Mouse (Mus musculus) neural tube, embryonic 14.5 days (tissue): ENCODE measurements around the gene Ifna12. TPM values are rescaled to one million over a fixed set of nuclear protein-coding genes. Genes with fewer than 3 reads are reported as not detected.

Source experiments
- ATAC-seq: fragments of 200-750 bp; cut with Nextera tagmentation; 2 replicates; pipeline ENCODE4 v1.8.0; 2017; ENCODE audit warnings: low read depth, mild to moderate bottlenecking, moderate TSS enrichment, moderate library complexity
- H3K27ac ChIP-seq: fragments of 300-500 bp; sonication (generic); 2 replicates; pipeline ENCODE4 v1.5.1; 2014; ENCODE audit warnings: low read depth, mild to moderate bottlenecking, control low read depth, low read length, moderate library complexity, mixed read lengths
- H3K27me3 ChIP-seq: fragments of 300-500 bp; sonication (generic); 2 replicates; pipeline ENCODE4 v1.6.1; 2014; ENCODE audit warnings: low read length; ENCODE audit not compliant: control insufficient read depth, insufficient read depth
- H3K36me3 ChIP-seq: fragments of 300-500 bp; sonication (generic); 2 replicates; pipeline ENCODE4 v1.6.1; 2014; ENCODE audit warnings: low read length, mixed read lengths; ENCODE audit not compliant: control insufficient read depth, insufficient read depth
- H3K4me1 ChIP-seq: fragments of 300-500 bp; sonication (generic); 2 replicates; pipeline ENCODE4 v1.6.1; 2014; ENCODE audit warnings: low read length; ENCODE audit not compliant: control insufficient read depth, insufficient read depth
- H3K4me2 ChIP-seq: fragments of 300-500 bp; sonication (generic); 2 replicates; pipeline ENCODE4 v1.6.1; 2014; ENCODE audit warnings: mild to moderate bottlenecking, low read depth, low read length, control low read depth
- H3K4me3 ChIP-seq: fragments of 300-500 bp; sonication (generic); 2 replicates; pipeline ENCODE4 v1.5.1; 2014; ENCODE audit warnings: low read depth, low read length, control low read depth, mixed read lengths
- H3K9ac ChIP-seq: fragments of 300-500 bp; sonication (generic); replicated peaks from 2 replicates; pipeline ENCODE4 v1.6.1; 2014; ENCODE audit warnings: low read depth, mild to moderate bottlenecking, control low read depth, low read length, mixed read lengths
- H3K9me3 ChIP-seq: fragments of 300-500 bp; sonication (generic); 2 replicates; pipeline ENCODE4 v1.6.1; 2016; ENCODE audit warnings: low read length; ENCODE audit not compliant: control insufficient read depth
- WGBS: fragments of 180-500 bp; shearing (Covaris S2); extraction: QIAGEN DNeasy Blood & Tissue Kit; methylation state at CpG from one replicate; pipeline ENCODE4 v1.1.7; 2014; 5-methylcytosine and 5-hydroxymethylcytosine counted together
- polyA plus RNA-seq: library from polyadenylated mRNA; unstranded; fragments of >200 nt; fragmentation: Nextera tagmentation; extraction: Ambion mirVana; gene quantifications from 2 replicates; pipeline ENCODE4 v1.2.1, GENCODE M21; 2014

Gene Ifna12
- polyA plus RNA-seq = not detected in 2 replicates

- H3K36me3 ChIP-seq = no peaks in the 10 kb centered on the region
- H3K4me2 ChIP-seq = no peak within 1 kb of the TSS
- no peak within 1 kb of the TSS for H3K9ac ChIP-seq
- no peak within 1 kb of the TSS for H3K27ac ChIP-seq
- no peaks in the 10 kb centered on the region for H3K4me1 ChIP-seq
- H3K4me3 ChIP-seq = no peak within 1 kb of the TSS
- H3K9me3 ChIP-seq = no peaks in the 10 kb centered on the region
- no peak for ATAC-seq
- H3K27me3 ChIP-seq = no peaks in the 10 kb centered on the region
Observed at GRCm38 (mm10) chr4:88603276-88603675, at the start of gene Ifna12. TSS of gene Ifna12 (minus strand) at chr4:88603376.

DNA sequence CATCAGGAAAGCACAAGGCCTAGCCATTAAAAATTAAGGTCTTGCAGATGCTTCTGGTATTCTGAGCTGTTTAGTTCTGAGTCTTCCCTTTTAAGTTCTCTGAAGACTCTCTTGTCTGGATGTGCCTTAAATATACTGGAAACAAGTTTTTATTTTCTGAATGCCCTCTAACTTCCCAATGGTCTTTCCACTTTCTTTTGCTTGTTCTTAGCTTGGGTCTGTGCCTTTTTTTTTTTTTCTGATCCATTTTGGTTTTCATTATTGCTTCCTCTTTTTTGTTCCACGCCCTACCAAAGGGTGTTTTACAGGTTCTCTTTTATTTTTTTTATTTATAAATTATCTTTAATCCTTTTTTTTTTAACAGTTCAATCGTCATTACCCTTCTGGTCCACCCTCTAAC is 41.2 kb upstream of the Ifna12 start, which contains the start of gene Ifna13:
Gene Ifna13, minus strand, starts transcription at position 101 of the 400 bp plus-strand sequence.
- Histone ChIP-seq H3K4me3 (no peak within 1 kb of the TSS), H3K27ac (no peak within 1 kb of the TSS), H3K9me3 (no peaks in the 10 kb centered on the region), H3K27me3 (no peaks in the 10 kb centered on the region), H3K4me1 (no peaks in the 10 kb centered on the region), H3K36me3 (no peaks in the 10 kb centered on the region), H3K4me2 (no peak within 1 kb of the TSS), H3K9ac (no peak within 1 kb of the TSS)
- WGBS = 65% methylated on average over 2 of the region's 2 CpGs
- ATAC-seq = no peak

GRCm38 (mm10) chr4:88642526-88642925 is 39.4 kb upstream of the Ifna12 start:
- Histone ChIP-seq H3K4me2 (no peak overlapping the region), H3K36me3 (no peaks in the 10 kb centered on the region), H3K9me3 (no peaks in the 10 kb centered on the region), H3K4me1 (no peaks in the 10 kb centered on the region), H3K27me3 (no peaks in the 10 kb centered on the region), H3K27ac (no peak overlapping the region), H3K4me3 (no peak overlapping the region), H3K9ac (no peak overlapping the region)
- 40% methylated on average over 2 of the region's 2 CpGs for WGBS
- ATAC-seq = no peak

DNA sequence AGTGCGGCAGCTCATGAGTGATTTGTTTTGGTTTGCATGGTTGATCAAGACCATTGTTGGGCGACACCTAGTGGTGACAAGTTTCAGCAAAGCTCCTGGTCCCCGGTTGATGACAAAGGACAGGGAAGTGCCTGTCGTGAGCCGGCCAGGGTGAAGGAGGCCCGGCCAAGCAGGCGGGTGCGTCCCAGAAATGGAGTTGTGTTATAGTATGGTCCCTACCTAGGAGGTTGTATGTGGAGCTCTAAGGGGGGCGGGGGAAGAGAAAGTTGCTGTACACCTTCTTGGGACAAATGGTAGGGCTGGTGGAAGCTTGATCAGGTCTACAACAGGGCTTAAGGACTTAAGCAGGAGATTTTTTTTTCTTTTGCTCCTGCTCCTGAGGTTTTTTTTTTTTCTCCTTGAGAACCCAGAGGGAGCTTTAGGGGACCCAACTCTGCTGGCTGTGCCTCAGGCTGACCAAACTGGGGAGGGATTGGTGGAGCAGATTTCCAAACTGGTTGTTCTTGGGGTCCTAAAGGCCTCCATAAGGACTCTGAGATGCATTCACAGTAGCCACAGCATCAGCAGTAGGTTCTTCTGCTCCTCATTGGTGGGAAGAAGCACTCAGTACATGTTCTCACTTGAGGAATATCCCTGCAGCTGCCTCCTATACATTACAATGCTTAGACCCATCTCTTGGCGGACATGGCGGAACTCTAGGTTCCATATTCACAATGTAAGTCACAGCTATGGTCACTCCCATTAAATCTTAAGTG is 38.1 kb upstream of the Ifna12 start:
- no peak overlapping the region for H3K27ac ChIP-seq
- WGBS = 18% methylated on average over 11 of the region's 11 CpGs
- peak overlapping the region; percentile 35 for H3K4me2 ChIP-seq
- H3K27me3 ChIP-seq = no peaks in the 10 kb centered on the region
- no peaks in the 10 kb centered on the region for H3K36me3 ChIP-seq
- no peak overlapping the region for H3K9ac ChIP-seq
- ATAC-seq = peak; percentile 96
- peak overlapping the region; percentile 13; the same call in 1 of the 2 replicates for H3K4me3 ChIP-seq
- no peaks in the 10 kb centered on the region for H3K9me3 ChIP-seq
- H3K4me1 ChIP-seq = no peaks in the 10 kb centered on the region

- Histone ChIP-seq H3K4me2 (peak overlapping the region; percentile 35), H3K9ac (no peak overlapping the region), H3K4me3 (peak overlapping the region; percentile 13; the same call in 1 of the 2 replicates), H3K9me3 (no peaks in the 10 kb centered on the region), H3K36me3 (no peaks in the 10 kb centered on the region), H3K27ac (no peak overlapping the region), H3K27me3 (no peaks in the 10 kb centered on the region), H3K4me1 (no peaks in the 10 kb centered on the region)
- 63% methylated on average over 8 of the region's 8 CpGs for WGBS
- ATAC-seq = no peak
Observed at GRCm38 (mm10) chr4:88640704-88641076, 37.5 kb upstream of the Ifna12 start.

DNA sequence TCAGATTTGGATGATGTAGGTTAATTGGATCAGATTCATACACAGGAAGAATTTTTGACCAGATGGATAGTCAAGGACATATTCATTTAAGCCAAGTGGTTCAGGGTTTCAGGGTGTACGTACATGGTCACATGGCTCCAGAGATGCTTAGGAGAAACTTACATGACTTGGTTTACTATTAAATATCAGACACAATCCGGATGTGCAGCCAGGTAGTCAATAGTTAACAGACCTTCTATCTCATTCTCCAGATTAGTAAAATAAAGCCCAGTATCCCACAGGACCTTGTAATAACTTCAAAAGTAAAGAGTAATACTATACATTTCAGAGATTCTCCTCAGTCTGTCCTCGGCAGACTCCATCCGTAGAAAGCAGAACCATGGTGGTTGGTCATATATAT is 31.1 kb upstream of the Ifna12 start, which contains the start of gene C87499:
Gene C87499, minus strand, starts transcription at position 101 of the 400 bp plus-strand sequence.
- no peak for ATAC-seq
- H3K27ac ChIP-seq = no peak within 1 kb of the TSS
- 95% methylated on average over 4 of the region's 4 CpGs for WGBS
- H3K36me3 ChIP-seq = no peaks in the 10 kb centered on the region
- H3K9me3 ChIP-seq = no peaks in the 10 kb centered on the region
- no peak within 1 kb of the TSS for H3K4me3 ChIP-seq
- no peak within 1 kb of the TSS for H3K9ac ChIP-seq
- no peaks in the 10 kb centered on the region for H3K27me3 ChIP-seq
- no peaks in the 10 kb centered on the region for H3K4me1 ChIP-seq
- H3K4me2 ChIP-seq = no peak within 1 kb of the TSS

GRCm38 (mm10) chr4:88592285-88592684 is 10.9 kb downstream of the Ifna12 start, which contains the start of gene Ifna9:
TSS of gene Ifna9 (minus strand) at chr4:88592385.
- WGBS = 94% methylated on average over 1 of the region's 1 CpGs
- H3K4me3 ChIP-seq = no peak within 1 kb of the TSS
- no peaks in the 10 kb centered on the region for H3K36me3 ChIP-seq
- H3K9me3 ChIP-seq = no peaks in the 10 kb centered on the region
- no peak within 1 kb of the TSS for H3K9ac ChIP-seq
- H3K4me2 ChIP-seq = no peak within 1 kb of the TSS
- H3K27ac ChIP-seq = no peak within 1 kb of the TSS
- ATAC-seq = no peak
- no peaks in the 10 kb centered on the region for H3K4me1 ChIP-seq
- no peaks in the 10 kb centered on the region for H3K27me3 ChIP-seq

- no peaks in the 10 kb centered on the region for H3K9me3 ChIP-seq
- no peak within 1 kb of the TSS for H3K4me3 ChIP-seq
- H3K4me1 ChIP-seq = no peaks in the 10 kb centered on the region
- H3K27ac ChIP-seq = no peak within 1 kb of the TSS
- 73% methylated on average over 1 of the region's 1 CpGs for WGBS
- no peak for ATAC-seq
- no peak within 1 kb of the TSS for H3K4me2 ChIP-seq
- no peaks in the 10 kb centered on the region for H3K27me3 ChIP-seq
- H3K36me3 ChIP-seq = no peaks in the 10 kb centered on the region
- no peak within 1 kb of the TSS for H3K9ac ChIP-seq
Observed at GRCm38 (mm10) chr4:88571698-88572097, 31.5 kb downstream of the Ifna12 start, which contains the start of gene Ifna14. TSS of gene Ifna14 (minus strand) at chr4:88571798.

DNA sequence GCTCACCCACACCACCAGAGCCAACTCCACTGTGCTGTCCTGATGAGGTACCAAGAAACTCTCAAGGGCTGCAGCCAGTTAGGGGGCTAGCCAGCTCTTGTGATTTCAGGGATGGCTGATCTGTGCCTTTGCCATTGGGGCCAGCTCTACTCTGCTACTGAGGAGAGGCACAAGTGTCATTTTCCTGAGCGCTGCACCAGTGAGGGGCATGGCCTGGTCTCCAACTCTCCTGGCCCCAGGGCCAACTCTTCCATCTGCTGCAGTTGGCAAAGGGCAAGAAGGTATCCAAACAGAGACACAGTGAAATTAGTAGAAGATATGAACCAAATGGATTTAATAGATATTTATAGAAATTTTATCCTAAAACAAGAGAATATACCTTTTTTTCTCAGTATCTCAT is 41.4 kb downstream of the Ifna12 start:
- Histone ChIP-seq H3K9ac (no peak overlapping the region), H3K4me3 (no peak overlapping the region), H3K4me1 (no peaks in the 10 kb centered on the region), H3K4me2 (no peak overlapping the region), H3K27me3 (no peaks in the 10 kb centered on the region), H3K27ac (no peak overlapping the region), H3K9me3 (no peaks in the 10 kb centered on the region), H3K36me3 (no peaks in the 10 kb centered on the region)
- 100% methylated on average over 1 of the region's 1 CpGs for WGBS
- ATAC-seq = no peak
